In the genomic region with DNA sequence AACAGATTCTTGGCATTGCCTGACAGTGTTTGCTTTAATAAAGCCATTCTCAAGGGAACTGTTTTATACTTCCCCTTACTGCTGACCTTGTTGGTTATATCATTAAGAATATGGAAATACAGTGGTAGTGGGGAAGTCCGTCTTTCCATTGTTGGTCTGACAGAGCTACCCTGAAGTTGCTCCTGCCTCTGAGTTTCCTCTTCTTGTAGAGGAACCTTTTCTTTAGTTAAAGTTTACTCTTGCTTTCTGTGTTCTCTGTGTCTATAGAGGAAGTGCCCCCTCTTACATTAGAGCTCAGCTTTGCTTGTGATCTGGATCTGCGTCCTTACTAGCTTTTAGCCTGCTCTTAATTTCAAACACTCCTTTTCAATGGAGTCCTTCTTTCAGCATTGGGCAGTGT, we compare ENCODE assay signal across 14 mouse cellular contexts. TPM values are rescaled to one million over a fixed set of nuclear protein-coding genes. Genes with fewer than 3 reads are reported as not detected.
DNase-seq lines count a peak whose midpoint lies in the region; ATAC-seq and TF ChIP-seq lines count a peak whose summit lies in the region.
"Had no signal": no experiment of that assay in that cellular context is flagged by ENCODE, and none has a peak within 500 bp of the region (broad histone marks: within the 10 kb centered on the region; RNA-seq: fewer than 3 reads in every experiment).

No protein-coding gene starts in this region.

- H3K27ac ChIP-seq in liver, postnatal 0 days (ENCODE audit: low read depth): 0 out of 2 replicates have a peak overlapping the region, but pooled peaks have one; percentile 13
- no peak overlapping the region for H3K27ac ChIP-seq in liver, embryonic 11.5 days (ENCODE audit: low read depth, low read length)
- peak overlapping the region; percentile 84 for H3K27ac ChIP-seq in brown adipose tissue, adult 24 weeks (replicated peaks; ENCODE audit: low read depth, low read length)
- H3K27ac ChIP-seq in hindbrain, embryonic 16.5 days (ENCODE audit: low read depth, low read length): no peak overlapping the region
- no peak overlapping the region for H3K27ac ChIP-seq in midbrain, postnatal 0 days (ENCODE audit: low read depth, low read length)
- H3K27ac ChIP-seq: hindbrain, embryonic 14.5 days; liver, embryonic 15.5 days; midbrain, embryonic 12.5 days had no signal

- ATAC-seq in liver, postnatal 0 days: peak; percentile 17; the same call in 1 of the 2 replicates
- ATAC-seq in liver, embryonic 11.5 days (replicated peaks; ENCODE audit: low FRiP score): no peak
- no peak for ATAC-seq in hindbrain, embryonic 16.5 days
- ATAC-seq in midbrain, postnatal 0 days (ENCODE audit: low FRiP score): no peak

- no peaks in the 10 kb centered on the region for H3K9me3 ChIP-seq in liver, postnatal 0 days (ENCODE audit: low read length)
- no peaks in the 10 kb centered on the region for H3K9me3 ChIP-seq in liver, embryonic 11.5 days (ENCODE audit: control insufficient read depth, low read length)
- no peaks in the 10 kb centered on the region for H3K9me3 ChIP-seq in hindbrain, embryonic 16.5 days (ENCODE audit: control insufficient read depth, low read length)
- H3K9me3 ChIP-seq in midbrain, postnatal 0 days (ENCODE audit: low read length): no peaks in the 10 kb centered on the region
- H3K9me3 ChIP-seq: heart, embryonic 10.5 days; liver, embryonic 15.5 days; midbrain, embryonic 12.5 days had no signal

- no peaks in the 10 kb centered on the region for H3K4me1 ChIP-seq in liver, postnatal 0 days (ENCODE audit: insufficient read depth)
- no peaks in the 10 kb centered on the region for H3K4me1 ChIP-seq in liver, embryonic 11.5 days (replicated peaks; ENCODE audit: control insufficient read depth, insufficient read depth, low read length)
- no peaks in the 10 kb centered on the region for H3K4me1 ChIP-seq in brown adipose tissue, adult 24 weeks (ENCODE audit: control insufficient read depth, insufficient read depth, insufficient read length, low read length)
- H3K4me1 ChIP-seq in hindbrain, embryonic 16.5 days (ENCODE audit: control insufficient read depth, insufficient read depth, low read depth, low read length): no peaks in the 10 kb centered on the region
- H3K4me1 ChIP-seq in midbrain, postnatal 0 days (ENCODE audit: insufficient read depth, low read length): no peaks in the 10 kb centered on the region
- H3K4me1 ChIP-seq: liver, embryonic 15.5 days; midbrain, embryonic 12.5 days had no signal

- TF ChIP-seq EP300 in liver, postnatal 0 days (IDR thresholded peaks at IDR 0.05; ENCODE audit: low read depth): no peak

- no peak overlapping the region for H3K4me3 ChIP-seq in liver, postnatal 0 days (ENCODE audit: low read depth, low read length)
- no peak overlapping the region for H3K4me3 ChIP-seq in liver, embryonic 11.5 days (ENCODE audit: low read depth, low read length)
- H3K4me3 ChIP-seq in brown adipose tissue, adult 24 weeks (ENCODE audit: insufficient read depth, low read depth, low read length): no peak overlapping the region
- no peak overlapping the region for H3K4me3 ChIP-seq in hindbrain, embryonic 16.5 days (ENCODE audit: low read length)
- H3K4me3 ChIP-seq in midbrain, postnatal 0 days (ENCODE audit: low read depth, low read length): no peak overlapping the region
- H3K4me3 ChIP-seq: heart, embryonic 10.5 days; liver, embryonic 15.5 days; midbrain, embryonic 12.5 days had no signal

- intact Hi-C loops in heart, postnatal 36 days (cut with DNase I): no loop called here

- peak; percentile 90 for DNase-seq in heart, adult 11 months
- DNase-seq in heart, postnatal 36 days: no peak
- no peak for DNase-seq in liver, postnatal 0 days
- DNase-seq in liver, embryonic 11.5 days (ENCODE audit: low spot score): no peak
- DNase-seq in naive thymus-derived CD4-positive, alpha-beta T cell, adult 2 months (ENCODE audit: low read depth): peak; percentile 9
- no peak for DNase-seq in midbrain, postnatal 0 days (ENCODE audit: low spot score)
- DNase-seq: cerebellum, adult 11 months; kidney, postnatal 10 days had no signal

- TF ChIP-seq CTCF in liver, postnatal 0 days (IDR thresholded peaks at IDR 0.05; ENCODE audit: low read depth): no peak
- no peak for TF ChIP-seq CTCF in midbrain, postnatal 0 days (IDR thresholded peaks at IDR 0.05)

- no peak overlapping the region for H3K4me2 ChIP-seq in liver, postnatal 0 days (ENCODE audit: low read depth, low read length)
- H3K4me2 ChIP-seq in liver, embryonic 11.5 days: no peak overlapping the region
- no peak overlapping the region for H3K4me2 ChIP-seq in hindbrain, embryonic 16.5 days (ENCODE audit: low read length)
- H3K4me2 ChIP-seq in midbrain, postnatal 0 days (ENCODE audit: low read depth, low read length, poor library complexity, severe bottlenecking): no peak overlapping the region
- H3K4me2 ChIP-seq: hindbrain, embryonic 14.5 days; liver, embryonic 15.5 days; midbrain, embryonic 12.5 days had no signal

- no peaks in the 10 kb centered on the region for H3K36me3 ChIP-seq in liver, postnatal 0 days (replicated peaks; ENCODE audit: insufficient read depth, low read length)
- H3K36me3 ChIP-seq in liver, embryonic 11.5 days (ENCODE audit: control insufficient read depth, insufficient read depth, low read length): no peaks in the 10 kb centered on the region
- H3K36me3 ChIP-seq in hindbrain, embryonic 16.5 days (ENCODE audit: control insufficient read depth, insufficient read depth, low read length): no peaks in the 10 kb centered on the region
- no peaks in the 10 kb centered on the region for H3K36me3 ChIP-seq in midbrain, postnatal 0 days (ENCODE audit: insufficient read depth, low read length)
- H3K36me3 ChIP-seq: heart, embryonic 10.5 days; liver, embryonic 15.5 days; midbrain, embryonic 12.5 days had no signal

- 40% methylated on average over 2 of the region's 2 CpGs for WGBS in liver, postnatal 0 days (ENCODE audit: insufficient replicate concordance)
- 69% methylated on average over 2 of the region's 2 CpGs for WGBS in liver, embryonic 11.5 days
- 75% methylated on average over 2 of the region's 2 CpGs for WGBS in hindbrain, embryonic 16.5 days
- WGBS in midbrain, postnatal 0 days: 86% methylated on average over 2 of the region's 2 CpGs

- no peak overlapping the region for H3K9ac ChIP-seq in liver, postnatal 0 days (replicated peaks)
- H3K9ac ChIP-seq in liver, embryonic 11.5 days (ENCODE audit: low read depth, low read length): no peak overlapping the region
- no peak overlapping the region for H3K9ac ChIP-seq in hindbrain, embryonic 16.5 days (ENCODE audit: low read depth, low read length)
- H3K9ac ChIP-seq in midbrain, postnatal 0 days (replicated peaks; ENCODE audit: low read length, poor library complexity, severe bottlenecking): no peak overlapping the region
- H3K9ac ChIP-seq: hindbrain, embryonic 14.5 days; liver, embryonic 15.5 days; midbrain, embryonic 12.5 days had no signal

- no peaks in the 10 kb centered on the region for H3K27me3 ChIP-seq in liver, postnatal 0 days (ENCODE audit: insufficient read depth, low read length)
- no peaks in the 10 kb centered on the region for H3K27me3 ChIP-seq in liver, embryonic 11.5 days (replicated peaks; ENCODE audit: control insufficient read depth, insufficient read depth, low read length)
- no peaks in the 10 kb centered on the region for H3K27me3 ChIP-seq in hindbrain, embryonic 16.5 days (replicated peaks; ENCODE audit: control insufficient read depth, insufficient read depth, low read length)
- no peaks in the 10 kb centered on the region for H3K27me3 ChIP-seq in midbrain, postnatal 0 days (ENCODE audit: insufficient read depth, low read length)
- H3K27me3 ChIP-seq: liver, embryonic 15.5 days; midbrain, embryonic 12.5 days had no signal

RNA-seq across cellular contexts. Expression of gene Man1a, which starts 42.9 kb away (rescaled TPM):
- total RNA-seq in heart, postnatal 36 days (2021): 10 to 100 TPM; 40.7 to 42.2 TPM
- polyA plus RNA-seq in liver, postnatal 0 days (2015; fragmentation: Nextera tagmentation; extraction: Ambion mirVana): 13.2 and 15.2 TPM in 2 replicates
- polyA plus RNA-seq in liver, embryonic 11.5 days (2014; fragmentation: Nextera tagmentation; extraction: Ambion mirVana): 12.6 and 12.9 TPM in 2 replicates
- 7.7 and 9.8 TPM in 2 replicates for polyA plus RNA-seq in brown adipose tissue, adult 24 weeks (2012; ENCODE audit: insufficient read depth, insufficient read length, missing spikeins)
- polyA plus RNA-seq in hindbrain, embryonic 16.5 days (2015; fragmentation: Nextera tagmentation; extraction: Ambion mirVana): 4.1 and 4.2 TPM in 2 replicates
- 19.3 and 25.1 TPM in 2 replicates for total RNA-seq in midbrain, postnatal 0 days (2014; rRNA removed)
- polyA plus RNA-seq in midbrain, postnatal 0 days (2015; fragmentation: Nextera tagmentation; extraction: Ambion mirVana): 3.7 and 4.2 TPM in 2 replicates

Comparison
In these comparisons a context has a peak if more than half of its experiments do, and no peak if none do; other contexts are left out.
1. DNase-seq: peak in heart, adult 11 months (single experiment) and naive thymus-derived CD4-positive, alpha-beta T cell, adult 2 months (single experiment); none in heart, postnatal 36 days (0 of 2), liver, postnatal 0 days (single experiment), liver, embryonic 11.5 days (single experiment) and midbrain, postnatal 0 days (single experiment).
2. H3K27ac ChIP-seq: peak in liver, postnatal 0 days (single experiment) and brown adipose tissue, adult 24 weeks (single experiment); none in liver, embryonic 11.5 days (single experiment), hindbrain, embryonic 16.5 days (single experiment) and midbrain, postnatal 0 days (single experiment).